Mouse (Mus musculus) olfactory bulb, adult 2 months (tissue): ENCODE measurements at regions not wholly inside any gene's neighbourhood (a gene's known extent, or its start where the extent isn't known, plus 50 kb on each side); places are given as distances from the start of the nearest gene placed in this dataset.

Experiments used
- H3K27ac ChIP-seq: fragments of 200-500 bp; 2 replicates; pipeline ENCODE4 v1.5.1; 2012; ENCODE audit warnings: low read depth, low read length; ENCODE audit not compliant: insufficient read depth
- H3K4me1 ChIP-seq: fragments of 200-500 bp; 2 replicates; pipeline ENCODE4 v1.6.1; 2012; ENCODE audit warnings: low read length; ENCODE audit not compliant: control insufficient read depth, insufficient read depth
- H3K4me3 ChIP-seq: fragments of 200-500 bp; 2 replicates; pipeline ENCODE4 v1.5.1; 2012; ENCODE audit warnings: mild to moderate bottlenecking, low read depth, low read length, moderate library complexity; ENCODE audit not compliant: insufficient read depth
- CTCF ChIP-seq: fragments of 200-500 bp; IDR thresholded peaks from 2 replicates; pipeline ENCODE4 v1.5.1; 2012; ENCODE audit warnings: low read depth, mild to moderate bottlenecking, low read length, moderate library complexity; ENCODE audit not compliant: insufficient read depth
- POLR2A ChIP-seq: fragments of 200-500 bp; IDR thresholded peaks from 2 replicates; pipeline ENCODE4 v1.6.1; 2012; ENCODE audit warnings: mild to moderate bottlenecking, low read depth, low read length, moderate library complexity; ENCODE audit not compliant: insufficient read depth
- WGBS: fragments of 180-500 bp; shearing (Covaris S2); methylation state at CpG from one replicate; pipeline ENCODE4 v1.1.7; 2018; 5-methylcytosine and 5-hydroxymethylcytosine counted together

GRCm38 (mm10) chrX:13014051-13014450 is 57.2 kb upstream of the Usp9x start:
- 64% methylated on average over 3 of the region's 3 CpGs for WGBS
- TF ChIP-seq POLR2A: no peak
- no peak for TF ChIP-seq CTCF

DNA sequence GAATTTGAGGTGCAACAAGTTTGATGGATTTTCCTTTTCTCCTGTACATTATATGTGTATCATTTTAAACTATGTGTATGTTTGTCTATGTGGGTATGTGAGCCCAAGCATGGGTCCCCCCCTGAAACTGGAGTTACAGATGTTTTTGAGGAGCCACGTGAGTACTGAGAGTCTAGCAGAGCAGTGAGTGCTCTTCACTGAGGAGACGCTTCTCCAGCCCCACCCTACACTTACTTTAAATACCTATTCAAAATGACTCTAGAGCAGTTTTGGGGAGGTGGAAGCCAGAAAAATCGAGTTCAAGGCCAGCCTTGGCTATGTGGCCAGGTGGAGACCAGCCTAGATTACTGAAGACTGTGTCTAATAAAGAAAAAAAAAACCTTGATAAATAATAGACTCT is 58.2 kb upstream of the Usp9x start:
- Histone ChIP-seq H3K4me1 (no peaks in the 10 kb centered on the region), H3K27ac (no peak overlapping the region), H3K4me3 (no peak overlapping the region)
- TF ChIP-seq POLR2A: no peak
- no peak for TF ChIP-seq CTCF
- WGBS: 81% methylated on average over 3 of the region's 3 CpGs

More at GRCm38 (mm10) chrX:13014051-13014450, 57.2 kb upstream of the Usp9x start:
- no peaks in the 10 kb centered on the region for H3K4me1 ChIP-seq
- no peak overlapping the region for H3K27ac ChIP-seq
- no peak overlapping the region for H3K4me3 ChIP-seq

DNA sequence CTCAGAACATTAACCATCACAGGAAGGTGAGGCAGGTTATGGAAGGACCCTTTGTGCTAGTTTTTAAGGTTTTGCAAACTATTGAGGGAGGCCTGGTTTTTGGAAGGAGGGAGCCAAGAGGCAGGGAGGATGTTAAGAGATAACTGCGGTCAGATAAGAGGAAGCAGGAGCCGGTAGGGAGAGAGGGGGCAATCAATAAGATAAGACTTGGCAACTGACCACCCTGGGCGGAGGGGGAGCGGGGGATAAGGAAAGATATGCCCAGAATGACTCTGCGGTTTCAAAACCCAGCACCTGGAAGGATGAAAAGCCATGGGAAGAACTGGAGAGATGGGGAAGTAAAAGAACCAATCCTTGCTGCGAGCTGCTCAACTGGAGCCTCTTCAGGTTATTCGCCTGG is 80.5 kb upstream of the Usp9x start:
- Histone ChIP-seq H3K4me1 (no peaks in the 10 kb centered on the region), H3K4me3 (no peak overlapping the region), H3K27ac (no peak overlapping the region)
- WGBS: 90% methylated on average over 7 of the region's 7 CpGs
- no peak for TF ChIP-seq POLR2A
- TF ChIP-seq CTCF: no peak

DNA sequence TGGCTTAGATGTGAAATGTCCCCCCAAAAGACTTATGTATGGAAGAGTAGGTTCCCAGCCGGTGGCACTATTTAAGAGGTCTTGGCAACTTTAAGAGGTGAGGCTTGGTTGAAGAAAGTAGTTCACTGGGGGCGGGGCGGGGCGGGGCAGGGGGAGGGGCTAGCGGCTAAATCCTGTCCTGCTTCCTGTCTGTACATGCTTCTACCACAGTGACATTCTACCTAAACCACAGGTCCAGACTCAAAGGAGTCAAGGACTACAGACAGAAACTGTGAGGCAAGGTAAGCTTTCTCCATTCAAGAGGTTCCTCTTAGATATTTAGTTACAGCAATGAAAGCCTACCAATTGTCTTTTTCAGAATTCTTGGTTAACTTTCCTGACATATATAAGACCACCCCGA is 93.6 kb upstream of the Usp9x start:
- Histone ChIP-seq H3K4me3 (no peak overlapping the region), H3K4me1 (no peaks in the 10 kb centered on the region), H3K27ac (no peak overlapping the region)
- TF ChIP-seq CTCF (no peak), POLR2A (no peak)
- WGBS: 55% methylated on average over 6 of the region's 6 CpGs

GRCm38 (mm10) chrX:12968979-12969746 is 102.1 kb upstream of the Usp9x start:
- Histone ChIP-seq H3K4me1 (no peaks in the 10 kb centered on the region), H3K4me3 (no peak overlapping the region), H3K27ac (no peak overlapping the region)
- TF ChIP-seq POLR2A: no peak
- TF ChIP-seq CTCF: no peak
- 90% methylated on average over 7 of the region's 7 CpGs for WGBS

GRCm38 (mm10) chrX:12959467-12960314 is 111.6 kb upstream of the Usp9x start:
- WGBS: 50% methylated on average over 11 of the region's 11 CpGs

DNA sequence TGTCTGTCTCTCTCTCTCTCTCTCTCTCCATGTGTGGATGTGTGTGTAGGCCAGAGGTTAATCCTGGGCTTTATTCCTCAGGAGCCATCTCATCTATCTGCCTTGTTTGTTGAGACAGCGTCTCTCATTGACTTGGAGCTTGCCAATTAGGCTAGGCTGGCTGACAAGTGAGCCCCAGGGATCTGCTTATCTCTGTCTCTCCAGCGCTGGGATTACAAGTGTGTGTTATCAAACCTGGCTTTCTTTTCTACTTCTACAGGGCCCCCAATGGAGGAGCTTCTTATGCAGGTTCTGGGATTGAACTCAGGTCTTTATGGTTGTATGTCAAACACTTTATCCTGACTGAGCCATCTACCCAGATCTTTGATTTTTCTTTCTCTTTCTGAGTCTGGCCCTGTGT is 112.4 kb upstream of the Usp9x start:
- Histone ChIP-seq H3K4me1 (no peaks in the 10 kb centered on the region), H3K4me3 (no peak overlapping the region), H3K27ac (no peak overlapping the region)
- TF ChIP-seq POLR2A (no peak), CTCF (no peak)
- WGBS: 74% methylated on average over 2 of the region's 2 CpGs

More at GRCm38 (mm10) chrX:12959467-12960314, 111.6 kb upstream of the Usp9x start:
- Histone ChIP-seq H3K4me3 (no peak overlapping the region), H3K27ac (no peak overlapping the region), H3K4me1 (no peaks in the 10 kb centered on the region)
- TF ChIP-seq CTCF (no peak), POLR2A (no peak)

GRCm38 (mm10) chrX:12950928-12951660 is 120.2 kb upstream of the Usp9x start:
- no peak overlapping the region for H3K4me3 ChIP-seq
- peaks cover 2% of the 10 kb centered on the region for H3K4me1 ChIP-seq
- no peak overlapping the region for H3K27ac ChIP-seq
- TF ChIP-seq POLR2A (no peak), CTCF (no peak)
- 61% methylated on average over 7 of the region's 7 CpGs for WGBS
